Mouse (Mus musculus) C2C12 (cell line): ENCODE measurements around the gene Tbx1.

Source experiments
- CTCF ChIP-seq: IDR thresholded peaks from one replicate; pipeline ENCODE4 v1.5.1; 2011; ENCODE audit not compliant: control insufficient read depth, insufficient read depth, insufficient read length
- MAX ChIP-seq: IDR thresholded peaks from one replicate; pipeline ENCODE4 v1.6.1; 2011; ENCODE audit warnings: mild to moderate bottlenecking, control low read depth

DNA sequence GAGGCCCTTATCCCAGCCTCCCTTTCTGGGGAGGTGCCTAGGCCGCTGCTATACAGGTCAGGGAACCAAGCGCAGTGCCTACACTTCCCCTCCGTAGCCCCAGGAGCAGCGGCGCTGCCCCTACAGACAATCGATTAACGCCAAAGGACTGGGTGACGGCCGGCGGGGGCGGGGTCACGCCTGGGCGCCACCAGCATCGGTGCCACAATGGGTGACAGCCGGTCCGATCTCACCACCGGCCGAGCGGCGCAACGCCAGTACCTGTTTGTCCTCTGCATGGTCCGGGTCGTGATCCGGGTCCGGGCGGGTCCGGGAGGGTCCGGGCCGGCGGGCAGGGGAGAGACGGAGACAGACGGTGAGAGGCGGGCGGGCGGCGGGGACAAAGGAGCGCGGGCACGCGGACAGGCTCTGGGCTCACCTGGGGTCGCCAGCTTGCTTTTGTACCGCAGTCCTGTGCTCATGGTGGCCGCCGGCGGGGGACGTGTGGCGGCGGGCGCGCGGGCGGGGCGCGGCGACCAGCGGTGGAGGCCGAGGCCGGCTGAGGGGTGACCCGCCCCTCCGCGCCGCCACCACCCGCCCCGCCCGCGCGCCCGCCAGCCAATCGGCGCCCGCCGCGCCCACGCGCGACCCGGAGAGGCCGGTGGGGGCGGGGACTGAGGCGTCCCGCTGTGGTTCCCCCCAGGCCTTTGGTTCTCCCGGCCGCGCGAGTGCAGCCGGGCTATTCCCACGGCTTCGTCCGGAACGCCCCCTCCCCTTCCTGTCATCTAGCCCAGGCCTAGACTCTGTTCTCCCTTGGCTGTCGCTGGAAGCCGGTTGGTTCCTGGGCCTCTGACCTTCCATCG lies 39.1 kb upstream of the Tbx1 start, which contains the start of gene Sept5:
- TF ChIP-seq MAX = no peak
- TF ChIP-seq CTCF = no peak
